Comparison of ENCODE assay signal across 7 mouse cellular contexts in the genomic region with DNA sequence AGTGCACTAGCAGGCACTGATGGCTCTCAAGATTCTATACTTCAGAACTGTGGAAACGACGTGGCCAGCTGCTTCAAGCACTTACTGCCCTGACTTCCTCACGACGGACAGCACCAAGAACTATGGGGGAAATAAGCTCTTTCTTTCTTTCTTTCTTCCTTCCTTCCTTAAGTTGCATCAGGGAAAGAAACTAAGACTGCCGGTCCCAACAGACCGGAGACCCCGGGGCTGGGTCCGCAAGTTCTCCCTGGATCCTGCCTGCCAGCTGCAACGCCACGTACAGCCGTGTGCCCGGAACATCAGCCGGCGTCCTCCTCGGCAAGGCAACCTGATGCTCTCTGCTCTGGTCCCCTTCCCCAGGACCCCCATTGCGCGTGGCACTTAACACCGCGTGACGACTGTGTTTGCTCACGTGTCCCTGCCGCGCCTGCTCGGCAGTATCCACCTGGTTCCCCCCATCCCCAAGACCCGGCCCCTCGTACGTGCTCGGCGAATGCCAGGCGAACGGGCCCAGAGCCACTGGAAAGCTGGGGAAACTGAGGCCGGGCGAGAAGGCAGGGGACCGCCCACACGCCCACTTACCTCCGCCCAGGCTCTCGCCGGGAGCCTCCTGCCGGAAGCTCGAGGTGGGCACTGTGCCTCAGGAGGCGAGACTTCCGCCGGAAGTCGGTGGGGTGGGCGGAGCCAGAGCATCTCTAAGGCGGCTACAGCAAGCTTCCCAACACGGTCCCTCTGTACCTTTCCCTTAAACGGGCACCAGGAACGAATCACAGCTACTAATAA. TPM values are rescaled to one million over a fixed set of nuclear protein-coding genes. Genes with fewer than 3 reads are reported as not detected.
DNase-seq lines count a peak whose midpoint lies in the region; ATAC-seq and TF ChIP-seq lines count a peak whose summit lies in the region.

Slc35c2 (minus strand) TSS at position 668 of the 783 bp plus-strand sequence.

- peak; percentile 86 for ATAC-seq in intestine, embryonic 16.5 days
- peak; percentile 92 for ATAC-seq in midbrain, embryonic 11.5 days (ENCODE audit: low FRiP score)

- H3K4me1 ChIP-seq in intestine, embryonic 16.5 days (ENCODE audit: control insufficient read depth, insufficient read depth, low read length), result peaks cover 27% of the 10 kb centered on the region
- H3K4me1 ChIP-seq in midbrain, embryonic 11.5 days (ENCODE audit: control insufficient read depth, insufficient read depth, low read length), result peaks cover 15% of the 10 kb centered on the region
- peaks cover 37% of the 10 kb centered on the region for H3K4me1 ChIP-seq in small intestine, adult 2 months (ENCODE audit: control insufficient read depth, insufficient read depth, insufficient read length, low read length)

- peaks cover 23% of the 10 kb centered on the region for H3K36me3 ChIP-seq in intestine, embryonic 16.5 days (ENCODE audit: control insufficient read depth, insufficient read depth, low read length)
- H3K36me3 ChIP-seq in midbrain, embryonic 11.5 days (ENCODE audit: control insufficient read depth, insufficient read depth, low read length), result peaks cover 8% of the 10 kb centered on the region
- peaks cover 26% of the 10 kb centered on the region for H3K36me3 ChIP-seq in small intestine, adult 2 months (ENCODE audit: control insufficient read depth, insufficient read depth, low read length)

- WGBS in intestine, embryonic 16.5 days, result under 1% methylated on average over 49 of the region's 49 CpGs
- WGBS in midbrain, embryonic 11.5 days, result 2% methylated on average over 49 of the region's 49 CpGs
- 1% methylated on average over 49 of the region's 49 CpGs for WGBS in small intestine, adult 2 months

- peak; percentile 96 for DNase-seq in adrenal gland, adult 2 months
- peak; percentile 85 for DNase-seq in embryo, embryonic 11.5 days (ENCODE audit: low read depth, low spot score)
- peak; percentile 84 to 93 for DNase-seq in gastrocnemius, postnatal 4 days (ENCODE audit: low spot score in 2 of 2)
- DNase-seq in left cerebral cortex, postnatal 36 days (ENCODE audit: low spot score in 2 of 2), result peak; percentile 95 to 96
- DNase-seq in midbrain, embryonic 11.5 days (ENCODE audit: low spot score, missing footprints), result peak; percentile 99

- intact Hi-C loops in left cerebral cortex, postnatal 36 days (cut with DNase I), result loop anchor here (5.0 kb wide), 1 partner anchor 65 kb away; no protein-coding TSS in a partner anchor

- TF ChIP-seq CTCF in small intestine, adult 2 months (IDR thresholded peaks at IDR 0.05; ENCODE audit: extremely low read depth, insufficient read length, insufficient replicate concordance, low read depth, low read length), result no peak

- peak within 1 kb of the TSS; percentile 82 for H3K4me2 ChIP-seq in intestine, embryonic 16.5 days (ENCODE audit: low read depth, low read length)
- H3K4me2 ChIP-seq in midbrain, embryonic 11.5 days, result peak within 1 kb of the TSS; percentile 97

- H3K4me3 ChIP-seq in intestine, embryonic 16.5 days (ENCODE audit: low read length), result peak within 1 kb of the TSS; percentile 79
- peak within 1 kb of the TSS; percentile 64 for H3K4me3 ChIP-seq in midbrain, embryonic 11.5 days (ENCODE audit: low read depth, low read length)
- H3K4me3 ChIP-seq in small intestine, adult 2 months (ENCODE audit: low read depth, low read length), result peak within 1 kb of the TSS; percentile 93

- no peaks in the 10 kb centered on the region for H3K27me3 ChIP-seq in intestine, embryonic 16.5 days (replicated peaks; ENCODE audit: control insufficient read depth, insufficient read depth, low read length)
- no peaks in the 10 kb centered on the region for H3K27me3 ChIP-seq in midbrain, embryonic 11.5 days (ENCODE audit: control insufficient read depth, insufficient read depth, low read length)
- no peaks in the 10 kb centered on the region for H3K27me3 ChIP-seq in small intestine, adult 2 months (ENCODE audit: control insufficient read depth, insufficient read depth, low read length)

- peak within 1 kb of the TSS; percentile 81 for H3K9ac ChIP-seq in intestine, embryonic 16.5 days (ENCODE audit: low read depth, low read length)
- H3K9ac ChIP-seq in midbrain, embryonic 11.5 days (ENCODE audit: low read length), result peak within 1 kb of the TSS; percentile 71

- H3K9me3 ChIP-seq in intestine, embryonic 16.5 days (ENCODE audit: control insufficient read depth, low read length), result no peaks in the 10 kb centered on the region
- no peaks in the 10 kb centered on the region for H3K9me3 ChIP-seq in midbrain, embryonic 11.5 days (ENCODE audit: control insufficient read depth, low read length)

- peak within 1 kb of the TSS; percentile 75 for H3K27ac ChIP-seq in intestine, embryonic 16.5 days (ENCODE audit: low read length)
- H3K27ac ChIP-seq in midbrain, embryonic 11.5 days (ENCODE audit: low read depth, low read length), result peak within 1 kb of the TSS; percentile 36; the same call in 1 of the 2 replicates
- peak within 1 kb of the TSS; percentile 98 for H3K27ac ChIP-seq in small intestine, adult 2 months (ENCODE audit: insufficient read depth, low read depth, low read length)

- TF ChIP-seq POLR2A in small intestine, adult 2 months (IDR thresholded peaks at IDR 0.05; ENCODE audit: low read depth, low read length), result peak; percentile 77

RNA-seq across cellular contexts. Expression of gene Slc35c2, which starts in this region (rescaled TPM):
- total RNA-seq in adrenal gland, adult 2 months (2021), result 10 to 100 TPM; 51.0 to 56.6 TPM
- 87.4 and 87.6 TPM in 2 replicates for polyA plus RNA-seq in adrenal gland, adult 2 months (2012; rRNA removed)
- total RNA-seq in gastrocnemius, postnatal 4 days (2021), result 10 to 100 TPM; 20.8 to 23.4 TPM
- polyA plus RNA-seq in intestine, embryonic 16.5 days (2015; fragmentation: Nextera tagmentation; extraction: Ambion mirVana), result 135 and 154 TPM in 2 replicates
- total RNA-seq in left cerebral cortex, postnatal 36 days (2021), result 10 to 100 TPM; 52.9 to 56.8 TPM
- 49.5 and 49.7 TPM in 2 replicates for polyA plus RNA-seq in midbrain, embryonic 11.5 days (2014; fragmentation: Nextera tagmentation; extraction: Ambion mirVana)
- 103 and 171 TPM in 2 replicates for polyA plus RNA-seq in small intestine, adult 2 months (2012; rRNA removed)

Comparison
In these comparisons a context has a peak if more than half of its experiments do, and no peak if none do; other contexts are left out.
1. Peak in every context shown above with its lines: DNase-seq, ATAC-seq, H3K4me3 ChIP-seq and H3K27ac ChIP-seq.
2. H3K27ac ChIP-seq: peak in every context shown above with its lines; median percentile 98 in small intestine, adult 2 months; 75 in intestine, embryonic 16.5 days; 36 in midbrain, embryonic 11.5 days.